20 mouse cellular contexts compared by ENCODE assay signal in the genomic region with DNA sequence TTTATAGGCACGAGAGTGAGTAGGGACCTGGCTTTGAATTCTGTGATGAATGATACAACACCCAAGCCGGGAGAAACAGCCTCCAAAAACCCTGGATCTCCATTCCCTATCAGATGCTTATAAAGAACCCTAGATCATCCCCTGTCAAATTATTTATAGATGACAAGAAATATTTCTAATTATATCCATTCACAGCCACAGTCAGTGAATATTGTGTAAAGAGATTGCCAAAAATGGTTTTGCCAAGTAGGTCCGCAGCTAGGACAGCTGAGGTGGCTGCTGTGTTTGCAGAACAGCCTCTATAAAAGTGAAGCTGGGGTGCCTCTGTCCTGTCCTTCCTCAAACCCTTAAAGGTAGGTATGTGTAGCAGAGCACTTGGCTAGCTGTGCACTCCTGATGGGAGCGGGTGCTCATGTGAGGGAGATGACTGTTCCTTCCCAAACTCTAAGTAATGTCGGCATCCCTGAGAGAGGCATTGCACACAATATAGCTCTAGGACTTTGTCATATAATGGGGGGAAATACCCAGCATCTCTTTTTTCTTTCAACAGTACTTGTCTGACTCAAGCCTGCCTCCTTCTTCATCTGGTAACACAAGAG. TPM values are rescaled to one million over a fixed set of nuclear protein-coding genes. Genes with fewer than 3 reads are reported as not detected.
DNase-seq lines count a peak whose midpoint lies in the region; ATAC-seq and TF ChIP-seq lines count a peak whose summit lies in the region.
"Had no signal": no experiment of that assay in that cellular context is flagged by ENCODE, and none has a peak within 500 bp of the region (broad histone marks: within the 10 kb centered on the region; RNA-seq: fewer than 3 reads in every experiment).

A gene (plus strand): TSS at position 549 of the 599 bp plus-strand sequence.

- H3K4me3 ChIP-seq in kidney, adult 2 months (ENCODE audit: insufficient read depth, low read depth, low read length) = no peak within 1 kb of the TSS
- H3K4me3 ChIP-seq: embryonic facial prominence, embryonic 10.5 days; forebrain, embryonic 15.5 days; heart, adult 2 months; heart, embryonic 15.5 days had no signal

- WGBS in kidney, adult 2 months = 70% methylated on average over 5 of the region's 5 CpGs

- TF ChIP-seq POLR2A in kidney, adult 2 months (IDR thresholded peaks at IDR 0.05; ENCODE audit: low read depth, low read length) = no peak

- intact Hi-C loops in gastrocnemius, postnatal 36 days (cut with DNase I) = loop anchor here (2.0 kb wide), 2 partner anchors 117 to 125 kb away; no protein-coding TSS in a partner anchor

- no peaks in the 10 kb centered on the region for H3K36me3 ChIP-seq in kidney, adult 2 months (ENCODE audit: control insufficient read depth, insufficient read depth, low read length)
- H3K36me3 ChIP-seq: embryonic facial prominence, embryonic 10.5 days; forebrain, embryonic 15.5 days; G1E; heart, embryonic 15.5 days had no signal

- H3K4me1 ChIP-seq in kidney, adult 2 months (ENCODE audit: control insufficient read depth, insufficient read depth, low read length) = no peaks in the 10 kb centered on the region
- H3K4me1 ChIP-seq: embryonic facial prominence, embryonic 10.5 days; forebrain, embryonic 15.5 days; heart, embryonic 15.5 days had no signal

- DNase-seq in kidney, adult 2 months = no peak
- DNase-seq in kidney, postnatal 10 days = no peak
- peak in 1 of 2 experiments; percentile 49 for DNase-seq in gastrocnemius, adult 8-10 months (ENCODE audit: low spot score in 2 of 2)
- DNase-seq in gastrocnemius, postnatal 36 days = no peak
- no peak for DNase-seq in cerebellum, adult 8-10 months
- DNase-seq: adrenal gland, adult 8-10 months; cerebellum, adult 18-20 months; heart, adult 2 months; heart, postnatal 14 days; kidney, adult 9 months had no signal

- no peak within 1 kb of the TSS for H3K27ac ChIP-seq in kidney, adult 2 months (ENCODE audit: insufficient read depth, low read depth, low read length)
- H3K27ac ChIP-seq: embryonic facial prominence, embryonic 10.5 days; forebrain, embryonic 15.5 days; heart, adult 2 months; heart, embryonic 15.5 days; hindbrain, embryonic 14.5 days had no signal

- TF ChIP-seq CTCF in kidney, adult 2 months (conservative IDR thresholded peaks at IDR 0.05; ENCODE audit: insufficient read depth, insufficient read length, low read depth, low read length) = no peak

- H3K27me3 ChIP-seq in kidney, adult 2 months (replicated peaks; ENCODE audit: control insufficient read depth, insufficient read depth, low read length) = no peaks in the 10 kb centered on the region
- H3K27me3 ChIP-seq: forebrain, embryonic 15.5 days; heart, embryonic 15.5 days had no signal

- no peak for ATAC-seq in CD4-positive, CD25-positive, alpha-beta regulatory T cell, adult 4 months
- ATAC-seq in inflammation-experienced regulatory T-cells, adult 6 months = no peak
- ATAC-seq: forebrain, embryonic 15.5 days; intestine, postnatal 0 days had no signal

RNA-seq across cellular contexts. Expression of the gene that starts here (rescaled TPM):
- polyA plus RNA-seq in kidney, adult 2 months (2012; rRNA removed) = 0.03 and 12.5 TPM in 2 replicates
- over 10,000 TPM; 26,295 to 29,387 (median 28,090) TPM for total RNA-seq in gastrocnemius, adult 8-10 months (2022)
- total RNA-seq in gastrocnemius, postnatal 36 days (2021) = over 10,000 TPM; 26,473 to 29,006 TPM
- not detected for polyA plus RNA-seq in CD4-positive, CD25-positive, alpha-beta regulatory T cell, adult 4 months (2017; shearing (Covaris generic))
- polyA plus RNA-seq in inflammation-experienced regulatory T-cells, adult 6 months (2017; shearing (Covaris generic)) = under 1 TPM in 1 of 3 experiments, not detected in 2; 0.07 TPM
- total RNA-seq: adrenal gland, adult 8-10 months; G1E; heart, postnatal 14 days; hematopoietic stem cell, adult 5-6 weeks had no signal
- polyA plus RNA-seq: forebrain, embryonic 15.5 days; G1E; heart, adult 2 months; heart, embryonic 11.5 days; heart, embryonic 15.5 days; hindbrain, embryonic 14.5 days; intestine, postnatal 0 days had no signal
